Mouse (Mus musculus) MEL (cell line): ENCODE measurements around the gene Tspan3. TPM values are rescaled to one million over a fixed set of nuclear protein-coding genes. Genes with fewer than 3 reads are reported as not detected.

ENCODE experiments used
- DNase-seq: peaks from one replicate; pipeline ENCODE4 v3.0.0; 2011; ENCODE audit warnings: low read depth, low spot score
- H3K27ac ChIP-seq: 2 replicates; pipeline ENCODE4 v1.5.1; 2012; ENCODE audit warnings: low read depth, mild to moderate bottlenecking, control low read depth, low read length, moderate library complexity; ENCODE audit not compliant: control insufficient read depth
- H3K27me3 ChIP-seq, 2 experiments: fragments of 150-350 bp in 1 of 2; sonication (generic) in 1 of 2; 2 replicates each; pipeline ENCODE4 v1.6.1; 2012; ENCODE audit warnings: low read length in 2 of 2, mild to moderate bottlenecking in 2 of 2, improper control_type of control experiment in 1 of 2, moderate library complexity in 1 of 2; ENCODE audit not compliant: insufficient read depth in 2 of 2, control insufficient read depth in 1 of 2
- H3K36me3 ChIP-seq, 2 experiments: 2 replicates each; pipeline ENCODE4 v1.6.1; 2012 to 2014; ENCODE audit warnings: low read length in 2 of 2, improper control_type of control experiment in 1 of 2, inconsistent platforms in 1 of 2, mild to moderate bottlenecking in 1 of 2; ENCODE audit not compliant: insufficient read depth in 2 of 2, control insufficient read depth in 1 of 2
- H3K4me1 ChIP-seq, 2 experiments: fragments of 150-350 bp in 1 of 2; sonication (generic) in 1 of 2; 2 replicates each; pipeline ENCODE4 v1.6.1; 2012; ENCODE audit warnings: low read length in 2 of 2, improper control_type of control experiment in 1 of 2, mild to moderate bottlenecking in 1 of 2; ENCODE audit not compliant: insufficient read depth in 2 of 2, control insufficient read depth in 1 of 2
- H3K4me3 ChIP-seq, 2 experiments: fragments of 150-350 bp in 1 of 2; sonication (generic) in 1 of 2; 2 replicates each; pipeline ENCODE4 v1.5.1; 2012; ENCODE audit warnings: low read depth in 2 of 2, low read length in 2 of 2, mild to moderate bottlenecking in 2 of 2, moderate library complexity in 2 of 2, control low read depth in 1 of 2, improper control_type of control experiment in 1 of 2; ENCODE audit not compliant: control insufficient read depth in 1 of 2, insufficient read depth in 1 of 2
- H3K79me2 ChIP-seq: 2 replicates; pipeline ENCODE4 v1.6.1; 2012; ENCODE audit warnings: mild to moderate bottlenecking, low read length, moderate library complexity; ENCODE audit not compliant: control insufficient read depth, poor library complexity, insufficient read depth
- H3K9ac ChIP-seq: 2 replicates; pipeline ENCODE4 v1.6.1; 2012; ENCODE audit warnings: low read depth, mild to moderate bottlenecking, control low read depth, low read length, moderate library complexity; ENCODE audit not compliant: control insufficient read depth, poor library complexity, severe bottlenecking
- H3K9me3 ChIP-seq: fragments of 150-350 bp; sonication (generic); replicated peaks from 2 replicates; pipeline ENCODE4 v1.6.1; 2012; ENCODE audit warnings: mild to moderate bottlenecking, low read length, improper control_type of control experiment, moderate library complexity; ENCODE audit not compliant: insufficient read depth
- CHD1 ChIP-seq: IDR thresholded peaks from 2 replicates; pipeline ENCODE4 v1.6.1; 2012; ENCODE audit warnings: low read depth, mild to moderate bottlenecking, inconsistent platforms, low read length, improper control_type of control experiment
- ELF1 ChIP-seq: IDR thresholded peaks from 2 replicates; pipeline ENCODE4 v1.6.1; 2014; ENCODE audit warnings: low read depth, mild to moderate bottlenecking, inconsistent platforms, low read length, improper control_type of control experiment, moderate library complexity
- ETS1 ChIP-seq: IDR thresholded peaks from 2 replicates; pipeline ENCODE4 v1.6.1; 2012; ENCODE audit warnings: low read depth, mild to moderate bottlenecking, inconsistent platforms, low read length, improper control_type of control experiment, moderate library complexity
- GABPA ChIP-seq: IDR thresholded peaks from 2 replicates; pipeline ENCODE4 v1.6.1; 2012; ENCODE audit warnings: low read depth, mild to moderate bottlenecking, inconsistent platforms, low read length, improper control_type of control experiment, moderate library complexity
- HCFC1 ChIP-seq: IDR thresholded peaks from 2 replicates; pipeline ENCODE4 v1.6.1; 2012; ENCODE audit warnings: low read depth, mild to moderate bottlenecking, inconsistent platforms, low read length, improper control_type of control experiment, moderate library complexity
- KAT2A ChIP-seq: conservative IDR thresholded peaks from 2 replicates; pipeline ENCODE4 v1.6.1; 2012; ENCODE audit warnings: low read depth, low read length, improper control_type of control experiment, inconsistent platforms
- MAX ChIP-seq: IDR thresholded peaks from 2 replicates; pipeline ENCODE4 v1.6.1; 2011; ENCODE audit warnings: low read length, improper control_type of control experiment
- MAZ ChIP-seq: IDR thresholded peaks from 2 replicates; pipeline ENCODE4 v1.6.1; 2012; ENCODE audit warnings: low read depth, mild to moderate bottlenecking, inconsistent platforms, low read length, improper control_type of control experiment
- NELFE ChIP-seq: IDR thresholded peaks from 2 replicates; pipeline ENCODE4 v1.6.1; 2011; ENCODE audit warnings: low read depth, low read length, improper control_type of control experiment
- POLR2AphosphoS2 ChIP-seq: IDR thresholded peaks from 2 replicates; pipeline ENCODE4 v1.6.1; 2011; ENCODE audit warnings: low read length, improper control_type of control experiment
- POLR2AphosphoS5 ChIP-seq: IDR thresholded peaks from 2 replicates; pipeline ENCODE4 v1.6.1; 2012; ENCODE audit warnings: low read depth, borderline replicate concordance, mild to moderate bottlenecking, inconsistent platforms, low read length, moderate library complexity, mixed read lengths
- RAD21 ChIP-seq: IDR thresholded peaks from 2 replicates; pipeline ENCODE4 v1.6.1; 2011; ENCODE audit warnings: mild to moderate bottlenecking, low read depth, low read length, improper control_type of control experiment
- RCOR1 ChIP-seq: IDR thresholded peaks from 2 replicates; pipeline ENCODE4 v1.6.1; 2012; ENCODE audit warnings: low read depth, mild to moderate bottlenecking, inconsistent platforms, low read length, improper control_type of control experiment
- SMC3 ChIP-seq: IDR thresholded peaks from 2 replicates; pipeline ENCODE4 v1.6.1; 2011; ENCODE audit warnings: low read depth, low read length, improper control_type of control experiment
- TAL1 ChIP-seq: IDR thresholded peaks from 2 replicates; pipeline ENCODE4 v1.6.1; 2012; ENCODE audit warnings: mild to moderate bottlenecking, inconsistent platforms, low read length, moderate library complexity, mixed read lengths
- UBTF ChIP-seq: IDR thresholded peaks from 2 replicates; pipeline ENCODE4 v1.6.1; 2012; ENCODE audit warnings: low read depth, mild to moderate bottlenecking, inconsistent platforms, low read length, improper control_type of control experiment, moderate library complexity, borderline replicate concordance; ENCODE audit not compliant: insufficient read depth
- USF1 ChIP-seq: IDR thresholded peaks from 2 replicates; pipeline ENCODE4 v1.6.1; 2014; ENCODE audit warnings: low read depth, mild to moderate bottlenecking, inconsistent platforms, low read length, improper control_type of control experiment, moderate library complexity
- polyA plus RNA-seq, 2 experiments: library from polyadenylated mRNA; stranded (reverse) in 1 of 2; unstranded in 1 of 2; fragments of >175 nt in 1 of 2; fragments of >200 nt in 1 of 2; gene quantifications; 2 replicates each; pipeline versions ENCODE4 v1.2.1 to v1.2.4; 2012; ENCODE audit warnings: low replicate concordance in 2 of 2, low read depth in 1 of 2; ENCODE audit not compliant: insufficient read length in 2 of 2, insufficient read depth in 1 of 2, missing spikeins in 1 of 2
- total RNA-seq: library from RNA; depleted of rRNA; stranded (reverse); fragments of 300-350 nt; gene quantifications from 2 replicates; pipeline ENCODE4 v1.2.3, GENCODE M21; 2012

The Tspan3 gene
- total and polyA plus RNA-seq, 3 experiments: 49.5 to 87.3 (median 62.6) TPM

- DNase-seq: no peak
Measured at GRCm38 (mm10) chr9:56196921-56197320, 31.6 kb upstream of the Tspan3 start.

DNA sequence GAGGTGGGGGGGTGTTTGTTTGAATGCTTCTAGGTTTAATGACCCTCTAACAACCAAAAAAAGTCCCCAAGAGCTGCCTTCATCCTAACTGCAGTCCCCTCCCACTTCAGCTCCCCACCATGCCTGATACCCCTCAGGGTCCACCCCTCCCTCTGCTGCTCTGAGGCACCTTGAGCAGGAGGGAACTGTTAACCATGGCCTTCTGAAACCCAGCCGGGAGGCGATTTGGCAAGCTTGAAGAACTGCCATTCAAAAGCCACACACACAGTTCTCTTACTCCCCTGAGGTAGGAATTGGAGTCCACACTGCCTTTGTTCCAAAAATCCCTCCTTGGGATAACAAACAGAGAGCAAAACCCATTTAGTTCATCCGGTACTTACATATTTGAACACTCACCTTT lies 29.9 kb upstream of the Tspan3 start:
- H3K9me3 ChIP-seq: no peaks in the 10 kb centered on the region
- no peak overlapping the region for H3K4me3 ChIP-seq
- H3K4me1 ChIP-seq: no peaks in the 10 kb centered on the region; a peak in 1 of 4 replicates
- H3K79me2 ChIP-seq: no peaks in the 10 kb centered on the region
- no peak for DNase-seq
- H3K9ac ChIP-seq: no peak overlapping the region
- peaks cover 0 to 5% of the 10 kb centered on the region in 2 experiments; a peak in 3 of 4 replicates for H3K27me3 ChIP-seq
- TF ChIP-seq ELF1 (no peak), GABPA (no peak)
- no peaks in the 10 kb centered on the region for H3K36me3 ChIP-seq
- H3K27ac ChIP-seq: no peak overlapping the region

More at GRCm38 (mm10) chr9:56196921-56197320, 31.6 kb upstream of the Tspan3 start:
- no peaks in the 10 kb centered on the region for H3K79me2 ChIP-seq
- H3K27ac ChIP-seq: no peak overlapping the region
- H3K4me1 ChIP-seq: no peaks in the 10 kb centered on the region
- TF ChIP-seq SMC3: no peak
- TF ChIP-seq MAX: no peak
- TF ChIP-seq CHD1: no peak
- TF ChIP-seq MAZ: no peak
- TF ChIP-seq HCFC1: no peak
- TF ChIP-seq USF1: no peak
- TF ChIP-seq POLR2AphosphoS5: no peak
- TF ChIP-seq UBTF: no peak
- TF ChIP-seq RCOR1: no peak
- no peak for TF ChIP-seq ETS1
- TF ChIP-seq TAL1: no peak
- TF ChIP-seq KAT2A: no peak
- no peak for TF ChIP-seq NELFE
- TF ChIP-seq ELF1: no peak
- no peak for TF ChIP-seq RAD21
- TF ChIP-seq POLR2AphosphoS2: no peak
- no peaks in the 10 kb centered on the region for H3K9me3 ChIP-seq
- no peak overlapping the region for H3K4me3 ChIP-seq
- H3K36me3 ChIP-seq: no peaks in the 10 kb centered on the region
- H3K9ac ChIP-seq: no peak overlapping the region
- H3K27me3 ChIP-seq: peaks cover 0 to 5% of the 10 kb centered on the region in 2 experiments; a peak in 3 of 4 replicates
